Mouse (Mus musculus) intestine, embryonic 16.5 days (tissue): Measurements from ENCODE around the gene Olfr92. TPM values are rescaled to one million over a fixed set of nuclear protein-coding genes. Genes with fewer than 3 reads are reported as not detected.
"Not testable (repeated sequence)": the region's sequence is repeated elsewhere in the genome, so short reads cannot be mapped to it uniquely, and the experiment has no call there.

Source experiments
- ATAC-seq: fragments of 200-750 bp; cut with Nextera tagmentation; 2 replicates; pipeline ENCODE4 v1.8.0; 2017; ENCODE audit warnings: moderate TSS enrichment, moderate library complexity
- H3K27ac ChIP-seq: fragments of 300-500 bp; sonication (generic); 2 replicates; pipeline ENCODE4 v1.5.1; 2014; ENCODE audit warnings: mild to moderate bottlenecking, low read length
- H3K27me3 ChIP-seq: fragments of 300-500 bp; sonication (generic); replicated peaks from 2 replicates; pipeline ENCODE4 v1.6.1; 2014; ENCODE audit warnings: low read length, control low read depth, mixed read lengths; ENCODE audit not compliant: control insufficient read depth, insufficient read depth
- H3K36me3 ChIP-seq: fragments of 300-500 bp; sonication (generic); 2 replicates; pipeline ENCODE4 v1.6.1; 2014; ENCODE audit warnings: low read length, control low read depth; ENCODE audit not compliant: control insufficient read depth, insufficient read depth
- H3K4me1 ChIP-seq: fragments of 300-500 bp; sonication (generic); 2 replicates; pipeline ENCODE4 v1.6.1; 2014; ENCODE audit warnings: low read length, control low read depth, mixed read lengths; ENCODE audit not compliant: control insufficient read depth, insufficient read depth
- H3K4me2 ChIP-seq: fragments of 300-500 bp; sonication (generic); 2 replicates; pipeline ENCODE4 v1.6.1; 2014; ENCODE audit warnings: low read depth, low read length, control low read depth
- H3K4me3 ChIP-seq: fragments of 300-500 bp; sonication (generic); 2 replicates; pipeline ENCODE4 v1.5.1; 2014; ENCODE audit warnings: mild to moderate bottlenecking, low read length
- H3K9ac ChIP-seq: fragments of 300-500 bp; sonication (generic); 2 replicates; pipeline ENCODE4 v1.6.1; 2014; ENCODE audit warnings: low read depth, low read length
- H3K9me3 ChIP-seq: fragments of 300-500 bp; sonication (generic); 2 replicates; pipeline ENCODE4 v1.6.1; 2016; ENCODE audit warnings: low read length, control low read depth; ENCODE audit not compliant: control insufficient read depth
- WGBS: fragments of 180-500 bp; shearing (Covaris S2); extraction: QIAGEN DNeasy Blood & Tissue Kit; methylation state at CpG from one replicate; pipeline ENCODE4 v1.1.7; 2014; 5-methylcytosine and 5-hydroxymethylcytosine counted together
- polyA plus RNA-seq: library from polyadenylated mRNA; unstranded; fragments of >200 nt; fragmentation: Nextera tagmentation; extraction: Ambion mirVana; gene quantifications from 2 replicates; pipeline ENCODE4 v1.2.1, GENCODE M21; 2015

Olfr92 gene
- not detected in 2 replicates for polyA plus RNA-seq

DNA sequence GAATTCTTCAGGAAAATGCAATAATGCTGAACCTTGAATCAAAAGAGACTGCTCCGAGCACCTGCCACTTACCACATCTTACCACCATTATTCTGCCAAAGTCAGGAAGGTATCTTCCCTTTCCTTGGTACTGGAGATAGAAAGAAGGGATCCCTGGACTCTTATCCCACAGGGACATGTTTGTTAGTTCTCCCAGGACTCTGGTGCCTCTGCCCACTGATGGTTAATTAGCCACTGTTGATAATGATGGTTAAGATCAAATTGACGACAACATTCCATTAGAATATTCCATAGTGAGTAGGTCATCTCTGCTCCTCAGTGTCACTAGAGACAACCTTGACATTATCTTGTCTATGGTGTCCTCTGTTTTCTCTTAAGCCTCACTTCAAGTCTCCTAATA is at the start of gene Olfr92:
Gene Olfr92 (minus strand): TSS at position 101 of the 400 bp plus-strand sequence.
- no peak for ATAC-seq
- WGBS, result 89% methylated on average over 2 of the region's 2 CpGs
- no peaks in the 10 kb centered on the region for H3K9me3 ChIP-seq

GRCm38 (mm10) chr17:37161394-37161793 is 41.5 kb upstream of the Olfr92 start, which contains the start of gene Olfr93:
Olfr93 (minus strand) TSS chr17:37161494.
- H3K27ac ChIP-seq, result no peak within 1 kb of the TSS
- H3K9ac ChIP-seq, result no peak within 1 kb of the TSS
- H3K36me3 ChIP-seq, result no peaks in the 10 kb centered on the region
- H3K27me3 ChIP-seq, result no peaks in the 10 kb centered on the region
- no peaks in the 10 kb centered on the region for H3K9me3 ChIP-seq
- no peaks in the 10 kb centered on the region for H3K4me1 ChIP-seq
- H3K4me2 ChIP-seq, result no peak within 1 kb of the TSS
- no peak within 1 kb of the TSS for H3K4me3 ChIP-seq
- ATAC-seq, result no peak

More for the DNA sequence above, at the start of gene Olfr92:
- no peaks in the 10 kb centered on the region for H3K36me3 ChIP-seq
- no peak within 1 kb of the TSS for H3K27ac ChIP-seq
- H3K27me3 ChIP-seq, result no peaks in the 10 kb centered on the region
- no peak within 1 kb of the TSS for H3K9ac ChIP-seq
- no peak within 1 kb of the TSS for H3K4me2 ChIP-seq
- no peaks in the 10 kb centered on the region for H3K4me1 ChIP-seq
- H3K4me3 ChIP-seq, result no peak within 1 kb of the TSS

GRCm38 (mm10) chr17:37131366-37131765 is 11.5 kb upstream of the Olfr92 start:
- H3K27me3 ChIP-seq, H3K4me3 ChIP-seq, H3K27ac ChIP-seq, H3K9me3 ChIP-seq, ATAC-seq, H3K9ac ChIP-seq, H3K4me2 ChIP-seq, H3K36me3 ChIP-seq, H3K4me1 ChIP-seq: not testable (repeated sequence)
- 64% methylated on average over 4 of the region's 4 CpGs for WGBS

DNA sequence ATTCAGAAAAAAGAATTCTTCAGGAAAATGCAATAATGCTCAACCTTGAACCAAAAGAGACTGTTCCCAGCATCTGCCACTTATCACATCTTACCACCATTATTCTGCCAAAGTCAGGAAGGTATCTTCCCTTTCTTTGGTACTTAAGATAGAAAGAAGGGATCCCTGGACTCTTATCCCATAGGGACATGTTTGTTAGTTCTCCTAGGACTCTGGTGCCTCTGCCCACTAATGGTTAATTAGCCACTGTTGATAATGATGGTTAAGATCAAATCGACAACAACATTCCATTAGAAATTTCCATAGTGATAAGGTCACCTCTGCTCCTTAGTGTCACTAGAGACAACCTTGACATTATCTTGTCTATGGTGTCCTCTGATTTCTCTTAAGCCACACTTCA is 21.7 kb downstream of the Olfr92 start, which contains the start of gene Olfr91:
Gene Olfr91 (minus strand): TSS at position 101 of the 400 bp plus-strand sequence.
- no peaks in the 10 kb centered on the region for H3K36me3 ChIP-seq
- no peak within 1 kb of the TSS for H3K9ac ChIP-seq
- H3K4me2 ChIP-seq, result no peak within 1 kb of the TSS
- no peak within 1 kb of the TSS for H3K4me3 ChIP-seq
- no peaks in the 10 kb centered on the region for H3K4me1 ChIP-seq
- no peak within 1 kb of the TSS for H3K27ac ChIP-seq
- ATAC-seq, result no peak
- 85% methylated on average over 1 of the region's 1 CpGs for WGBS
- H3K27me3 ChIP-seq, result no peaks in the 10 kb centered on the region
- H3K9me3 ChIP-seq, result no peaks in the 10 kb centered on the region

GRCm38 (mm10) chr17:37093289-37093688 is 26.6 kb downstream of the Olfr92 start:
- no peak overlapping the region for H3K4me3 ChIP-seq
- H3K9ac ChIP-seq, result no peak overlapping the region
- H3K9me3 ChIP-seq, result no peaks in the 10 kb centered on the region
- H3K27me3 ChIP-seq, result no peaks in the 10 kb centered on the region
- ATAC-seq, result no peak
- no peaks in the 10 kb centered on the region for H3K4me1 ChIP-seq
- H3K36me3 ChIP-seq, result no peaks in the 10 kb centered on the region
- no peak overlapping the region for H3K4me2 ChIP-seq
- 76% methylated on average over 5 of the region's 5 CpGs for WGBS
- no peak overlapping the region for H3K27ac ChIP-seq

DNA sequence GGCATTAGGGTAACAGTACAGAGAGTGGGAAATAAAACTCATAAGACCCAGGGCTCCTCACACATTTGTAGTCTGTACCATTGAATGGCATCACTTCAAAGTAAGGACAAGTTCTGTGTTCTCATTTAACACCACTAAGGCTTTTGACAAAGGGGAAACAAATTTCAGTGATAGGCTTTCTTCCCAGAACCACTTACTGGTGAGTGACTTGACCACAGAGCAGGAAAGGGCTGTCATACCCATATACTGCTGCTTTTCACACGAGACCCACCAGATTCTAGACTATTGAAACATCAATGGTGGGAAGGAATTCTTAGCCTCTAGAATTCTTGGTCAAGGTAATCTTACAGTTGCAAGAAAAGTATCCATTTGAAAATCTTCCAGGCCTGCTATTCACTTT is 27.7 kb downstream of the Olfr92 start:
- no peaks in the 10 kb centered on the region for H3K4me1 ChIP-seq
- WGBS, result 72% methylated on average over 1 of the region's 1 CpGs

GRCm38 (mm10) chr17:37088399-37088798 is 31.5 kb downstream of the Olfr92 start, which contains the start of gene Olfr90:
Olfr90 (minus strand) TSS chr17:37088499.
- Histone ChIP-seq H3K27me3 (no peaks in the 10 kb centered on the region), H3K4me1 (no peaks in the 10 kb centered on the region), H3K9me3 (no peaks in the 10 kb centered on the region), H3K4me2 (no peak within 1 kb of the TSS), H3K27ac (no peak within 1 kb of the TSS), H3K36me3 (no peaks in the 10 kb centered on the region), H3K4me3 (no peak within 1 kb of the TSS), H3K9ac (no peak within 1 kb of the TSS)
- ATAC-seq, result no peak

More for the DNA sequence above, 27.7 kb downstream of the Olfr92 start:
- no peaks in the 10 kb centered on the region for H3K9me3 ChIP-seq
- H3K4me2 ChIP-seq, result no peak overlapping the region
- no peak overlapping the region for H3K27ac ChIP-seq
- H3K4me3 ChIP-seq, result no peak overlapping the region
- H3K36me3 ChIP-seq, result no peaks in the 10 kb centered on the region
- ATAC-seq, result no peak
- H3K9ac ChIP-seq, result no peak overlapping the region
- no peaks in the 10 kb centered on the region for H3K27me3 ChIP-seq

- WGBS, result 74% methylated on average over 10 of the region's 10 CpGs
- H3K9ac ChIP-seq, result no peak overlapping the region
These were observed 34.3 kb downstream of the Olfr92 start for GRCm38 (mm10) chr17:37085545-37085944.

GRCm38 (mm10) chr17:37084632-37085031 is 35.3 kb downstream of the Olfr92 start:
- no peak overlapping the region for H3K4me2 ChIP-seq
- no peaks in the 10 kb centered on the region for H3K27me3 ChIP-seq
- no peak overlapping the region for H3K27ac ChIP-seq
- WGBS, result 69% methylated on average over 5 of the region's 5 CpGs
- no peaks in the 10 kb centered on the region for H3K9me3 ChIP-seq
- H3K9ac ChIP-seq, result no peak overlapping the region
- no peaks in the 10 kb centered on the region for H3K36me3 ChIP-seq
- H3K4me1 ChIP-seq, result no peaks in the 10 kb centered on the region
- H3K4me3 ChIP-seq, result no peak overlapping the region
- ATAC-seq, result no peak

More at GRCm38 (mm10) chr17:37085545-37085944, 34.3 kb downstream of the Olfr92 start:
- no peak overlapping the region for H3K27ac ChIP-seq
- H3K4me2 ChIP-seq, result no peak overlapping the region
- ATAC-seq, result no peak
- H3K9me3 ChIP-seq, result no peaks in the 10 kb centered on the region
- H3K4me3 ChIP-seq, result no peak overlapping the region
- no peaks in the 10 kb centered on the region for H3K4me1 ChIP-seq
- no peaks in the 10 kb centered on the region for H3K27me3 ChIP-seq
- H3K36me3 ChIP-seq, result no peaks in the 10 kb centered on the region

DNA sequence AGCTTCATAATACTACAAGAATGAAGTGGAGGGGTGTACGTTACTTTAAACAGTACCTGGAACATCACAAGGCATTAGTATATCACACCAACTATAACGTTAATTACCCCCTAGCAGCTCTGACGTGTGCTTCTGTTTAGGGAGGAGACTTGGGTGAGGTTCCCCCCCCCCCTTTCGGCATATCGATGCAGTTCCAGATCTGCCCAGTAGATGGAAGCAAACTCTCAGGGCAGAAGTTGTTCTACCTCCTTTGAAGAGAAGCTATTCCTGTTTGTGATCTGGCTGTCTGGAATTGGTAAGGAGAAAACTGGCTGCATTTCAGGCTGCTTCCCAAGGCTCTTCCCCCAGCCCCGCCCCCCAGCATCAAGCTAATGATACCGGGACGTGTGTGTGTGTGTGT is 36.6 kb downstream of the Olfr92 start:
- no peaks in the 10 kb centered on the region for H3K4me1 ChIP-seq
- no peaks in the 10 kb centered on the region for H3K27me3 ChIP-seq
- 4% methylated on average over 8 of the region's 8 CpGs for WGBS
- no peak overlapping the region for H3K4me3 ChIP-seq
- no peak overlapping the region for H3K4me2 ChIP-seq
- no peak overlapping the region for H3K27ac ChIP-seq
- no peaks in the 10 kb centered on the region for H3K9me3 ChIP-seq
- ATAC-seq, result peak; percentile 74
- no peaks in the 10 kb centered on the region for H3K36me3 ChIP-seq
- no peak overlapping the region for H3K9ac ChIP-seq
